Mouse (Mus musculus): ENCODE data around the gene Kiss1. TPM values are rescaled to one million over a fixed set of nuclear protein-coding genes. Genes with fewer than 3 reads are reported as not detected.

Kiss1 gene
- total and polyA plus RNA-seq, 3 experiments = not detected

GRCm38 (mm10) chr1:133292608-133293007 is 29.1 kb upstream of the Kiss1 start:
- Histone ChIP-seq H3K27me3 (ENCODE audit: control insufficient read depth in 1 of 2, insufficient read depth in 2 of 2, low read length in 2 of 2) (no peaks in the 10 kb centered on the region), H3K36me3 (ENCODE audit: control insufficient read depth in 1 of 2, insufficient read depth in 2 of 2, low read length in 2 of 2) (peaks cover 0 to 2% of the 10 kb centered on the region in 2 experiments; a peak in 1 of 4 replicates), H3K9ac (ENCODE audit: control insufficient read depth, low read depth, low read length, poor library complexity, severe bottlenecking) (no peak overlapping the region), H3K4me1 (ENCODE audit: control insufficient read depth in 1 of 2, insufficient read depth in 2 of 2, low read length in 2 of 2) (no peaks in the 10 kb centered on the region), H3K4me3 (ENCODE audit: control insufficient read depth in 1 of 2, insufficient read depth in 1 of 2, low read depth in 2 of 2, low read length in 2 of 2) (no peak overlapping the region), H3K79me2 (ENCODE audit: control insufficient read depth, insufficient read depth, low read length, poor library complexity) (no peaks in the 10 kb centered on the region), H3K9me3 (replicated peaks; ENCODE audit: insufficient read depth, low read length) (no peaks in the 10 kb centered on the region), H3K27ac (ENCODE audit: control insufficient read depth, low read depth, low read length) (no peak overlapping the region)
- no peak for TF ChIP-seq ZC3H11A (IDR thresholded peaks at IDR 0.05; ENCODE audit: low read depth, low read length)
- no peak for TF ChIP-seq RAD21 (IDR thresholded peaks at IDR 0.05; ENCODE audit: low read depth, low read length)
- TF ChIP-seq POLR2AphosphoS5 (IDR thresholded peaks at IDR 0.05; ENCODE audit: borderline replicate concordance, low read depth, low read length) = no peak
- TF ChIP-seq MEF2A (IDR thresholded peaks at IDR 0.05; ENCODE audit: extremely low read depth, insufficient replicate concordance, low read depth, low read length, poor library complexity, severe bottlenecking) = no peak
- no peak for TF ChIP-seq MYC (IDR thresholded peaks at IDR 0.05; ENCODE audit: low read depth, low read length)
- no peak for DNase-seq (ENCODE audit: low read depth, low spot score)

DNA sequence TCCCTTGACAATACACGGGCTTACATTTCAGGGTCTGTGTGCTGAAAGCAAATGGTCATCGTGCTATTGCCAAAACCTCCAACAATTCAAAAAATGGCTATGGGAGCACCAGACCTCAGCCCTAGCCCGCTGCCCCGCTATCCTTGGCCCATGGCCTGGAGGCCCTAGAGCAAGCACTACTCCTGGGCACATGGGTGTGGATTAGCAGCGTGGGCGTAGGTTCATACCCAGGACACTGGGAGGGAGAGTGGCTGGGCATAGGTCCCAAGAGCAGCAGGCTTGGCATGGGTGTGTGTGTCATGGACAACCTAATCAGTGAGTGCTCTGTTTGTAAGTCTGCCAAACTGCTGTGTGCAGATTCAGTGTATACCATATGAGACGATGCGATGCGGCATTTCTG is 25.3 kb upstream of the Kiss1 start:
- Histone ChIP-seq H3K27me3 (ENCODE audit: control insufficient read depth in 1 of 2, insufficient read depth in 2 of 2, low read length in 2 of 2) (no peaks in the 10 kb centered on the region), H3K27ac (ENCODE audit: control insufficient read depth, low read depth, low read length) (no peak overlapping the region), H3K9ac (ENCODE audit: control insufficient read depth, low read depth, low read length, poor library complexity, severe bottlenecking) (no peak overlapping the region), H3K4me1 (ENCODE audit: control insufficient read depth in 1 of 2, insufficient read depth in 2 of 2, low read length in 2 of 2) (no peaks in the 10 kb centered on the region), H3K4me3 (ENCODE audit: control insufficient read depth in 1 of 2, insufficient read depth in 1 of 2, low read depth in 2 of 2, low read length in 2 of 2) (no peak overlapping the region), H3K9me3 (replicated peaks; ENCODE audit: insufficient read depth, low read length) (no peaks in the 10 kb centered on the region), H3K79me2 (ENCODE audit: control insufficient read depth, insufficient read depth, low read length, poor library complexity) (no peaks in the 10 kb centered on the region), H3K36me3 (ENCODE audit: control insufficient read depth in 1 of 2, insufficient read depth in 2 of 2, low read length in 2 of 2) (no peaks in the 10 kb centered on the region; a peak in 1 of 4 replicates)
- TF ChIP-seq EP300 (IDR thresholded peaks at IDR 0.05; ENCODE audit: low read depth in 1 of 2, low read length in 2 of 2) = no peak
- no peak for TF ChIP-seq MYB (IDR thresholded peaks at IDR 0.05; ENCODE audit: low read depth, low read length)
- TF ChIP-seq ZMIZ1 (IDR thresholded peaks at IDR 0.05; ENCODE audit: low read depth, low read length) = no peak
- TF ChIP-seq MAFK (IDR thresholded peaks at IDR 0.05; ENCODE audit: borderline replicate concordance, low read depth, low read length) = no peak
- TF ChIP-seq RAD21 (IDR thresholded peaks at IDR 0.05; ENCODE audit: low read depth, low read length) = no peak
- TF ChIP-seq BHLHE40 (IDR thresholded peaks at IDR 0.05; ENCODE audit: borderline replicate concordance, low read depth, low read length) = no peak
- no peak for TF ChIP-seq NRF1 (IDR thresholded peaks at IDR 0.05; ENCODE audit: insufficient read depth, low read depth, low read length, poor library complexity, severe bottlenecking)
- TF ChIP-seq KAT2A (conservative IDR thresholded peaks at IDR 0.05; ENCODE audit: low read depth, low read length) = no peak
- TF ChIP-seq GATA1 (IDR thresholded peaks at IDR 0.05; ENCODE audit: low read depth, low read length) = no peak
- no peak for TF ChIP-seq RCOR1 (IDR thresholded peaks at IDR 0.05; ENCODE audit: low read depth, low read length)
- no peak for TF ChIP-seq UBTF (IDR thresholded peaks at IDR 0.05; ENCODE audit: borderline replicate concordance, insufficient read depth, low read depth, low read length)
- no peak for TF ChIP-seq POLR2AphosphoS2 (IDR thresholded peaks at IDR 0.05; ENCODE audit: low read length)
- no peak for TF ChIP-seq MEF2A (IDR thresholded peaks at IDR 0.05; ENCODE audit: extremely low read depth, insufficient replicate concordance, low read depth, low read length, poor library complexity, severe bottlenecking)
- no peak for TF ChIP-seq MAZ (IDR thresholded peaks at IDR 0.05; ENCODE audit: low read depth, low read length)
- TF ChIP-seq TAL1 (IDR thresholded peaks at IDR 0.05; ENCODE audit: low read length) = no peak
- no peak for TF ChIP-seq GABPA (IDR thresholded peaks at IDR 0.05; ENCODE audit: low read depth, low read length)
- no peak for TF ChIP-seq MYC (IDR thresholded peaks at IDR 0.05; ENCODE audit: low read depth, low read length)
- no peak for TF ChIP-seq CTCF (IDR thresholded peaks at IDR 0.05 in 2 of 3, conservative IDR thresholded peaks at IDR 0.05 in 1 of 3; ENCODE audit: control insufficient read depth in 1 of 3, insufficient read depth in 1 of 3, low read depth in 2 of 3, low read length in 3 of 3, poor library complexity in 1 of 3, severe bottlenecking in 1 of 3)
- DNase-seq (ENCODE audit: low read depth, low spot score) = no peak
